In the genomic region with DNA sequence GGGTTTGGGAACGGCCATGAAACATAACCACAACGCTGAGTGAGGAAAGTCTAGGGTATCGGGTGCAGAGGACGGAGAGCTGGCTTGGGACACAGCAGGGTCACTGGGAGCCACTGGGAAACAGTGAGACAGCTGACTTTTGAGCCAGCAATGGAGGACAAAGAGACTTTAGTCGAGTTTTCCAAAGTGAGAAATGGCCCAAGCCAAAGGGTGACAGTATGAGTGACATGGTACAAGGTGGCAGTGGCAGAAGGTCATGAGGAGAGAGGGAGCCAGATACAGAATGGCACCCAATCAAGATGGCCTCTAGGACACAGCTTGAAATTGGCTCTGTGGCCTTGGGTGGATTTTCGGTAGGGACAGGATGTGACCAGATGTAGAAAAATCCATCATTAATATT, we compare ENCODE assay signal across 19 mouse cellular contexts.
A peak's percentile ranks its signal among the peaks of the same experiment; 100 is the strongest.
DNase-seq lines count a peak whose midpoint lies in the region; ATAC-seq and TF ChIP-seq lines count a peak whose summit lies in the region.
"Had no signal": no experiment of that assay in that cellular context is flagged by ENCODE, and none has a peak within 500 bp of the region (broad histone marks: within the 10 kb centered on the region; RNA-seq: fewer than 3 reads in every experiment).

No protein-coding gene starts in this region.

- no peaks in the 10 kb centered on the region for H3K79me2 ChIP-seq in liver, adult 2 months (ENCODE audit: control insufficient read depth, insufficient read depth, low read length)

- peak overlapping the region; percentile 36; the same call in 1 of the 2 replicates for H3K27ac ChIP-seq in embryonic facial prominence, embryonic 13.5 days
- H3K27ac ChIP-seq in embryonic facial prominence, embryonic 10.5 days (replicated peaks) = no peak overlapping the region
- peak overlapping the region; percentile 23; the same call in 1 of the 2 replicates for H3K27ac ChIP-seq in liver, adult 2 months (replicated peaks; ENCODE audit: insufficient read depth, low read depth, low read length)
- H3K27ac ChIP-seq in embryonic facial prominence, embryonic 14.5 days (replicated peaks; ENCODE audit: low read depth, low read length) = peak overlapping the region; percentile 35; the same call in 1 of the 2 replicates
- H3K27ac ChIP-seq: embryonic facial prominence, embryonic 12.5 days had no signal

- no peaks in the 10 kb centered on the region for H3K27me3 ChIP-seq in embryonic facial prominence, embryonic 13.5 days
- H3K27me3 ChIP-seq in embryonic facial prominence, embryonic 10.5 days (replicated peaks; ENCODE audit: low read depth, poor library complexity, severe bottlenecking) = no peaks in the 10 kb centered on the region
- H3K27me3 ChIP-seq in liver, adult 2 months (ENCODE audit: control insufficient read depth, insufficient read depth, low read length) = no peaks in the 10 kb centered on the region
- no peaks in the 10 kb centered on the region for H3K27me3 ChIP-seq in embryonic facial prominence, embryonic 14.5 days (replicated peaks; ENCODE audit: control insufficient read depth, insufficient read depth, low read length)
- H3K27me3 ChIP-seq: CH12.LX; embryonic facial prominence, embryonic 12.5 days; forebrain, embryonic 12.5 days; Patski had no signal

- H3K9me3 ChIP-seq in embryonic facial prominence, embryonic 13.5 days = no peaks in the 10 kb centered on the region
- no peaks in the 10 kb centered on the region for H3K9me3 ChIP-seq in embryonic facial prominence, embryonic 10.5 days
- H3K9me3 ChIP-seq in embryonic facial prominence, embryonic 14.5 days (ENCODE audit: control insufficient read depth, low read length) = no peaks in the 10 kb centered on the region
- H3K9me3 ChIP-seq: embryonic facial prominence, embryonic 12.5 days; forebrain, embryonic 12.5 days had no signal

- TF ChIP-seq CTCF in liver, adult 2 months (IDR thresholded peaks at IDR 0.05; ENCODE audit: low read depth, low read length) = no peak

- no peak overlapping the region for H3K9ac ChIP-seq in embryonic facial prominence, embryonic 13.5 days
- no peak overlapping the region for H3K9ac ChIP-seq in liver, adult 2 months (ENCODE audit: low read depth, low read length)
- no peak overlapping the region for H3K9ac ChIP-seq in embryonic facial prominence, embryonic 14.5 days (ENCODE audit: low read depth, low read length)
- H3K9ac ChIP-seq: embryonic facial prominence, embryonic 12.5 days; forebrain, embryonic 12.5 days; forebrain, postnatal 0 days had no signal

- DNase-seq in embryonic facial prominence, embryonic 10.5 days (ENCODE audit: low spot score) = no peak
- DNase-seq in heart, adult 11 months = peak; percentile 70
- no peak for DNase-seq in heart, postnatal 4 days
- peak; percentile 75 for DNase-seq in liver, adult 2 months (ENCODE audit: extremely low read depth, low read depth, low spot score)
- DNase-seq in liver = no peak
- no peak for DNase-seq in embryonic facial prominence, embryonic 14.5 days (ENCODE audit: low spot score)
- DNase-seq in gastrocnemius, postnatal 10 days = no peak
- DNase-seq: B cell, adult 2 months; embryo, embryonic 11 days; forebrain, postnatal 0 days had no signal

- peaks cover 17% of the 10 kb centered on the region for H3K4me1 ChIP-seq in embryonic facial prominence, embryonic 13.5 days
- peaks cover 15% of the 10 kb centered on the region for H3K4me1 ChIP-seq in embryonic facial prominence, embryonic 10.5 days
- H3K4me1 ChIP-seq in liver, adult 2 months (ENCODE audit: control insufficient read depth, insufficient read depth, low read length) = peaks cover 8% of the 10 kb centered on the region
- H3K4me1 ChIP-seq in embryonic facial prominence, embryonic 14.5 days (ENCODE audit: control insufficient read depth, insufficient read depth, low read length) = peaks cover 11% of the 10 kb centered on the region

- H3K4me3 ChIP-seq in embryonic facial prominence, embryonic 13.5 days = no peak overlapping the region
- H3K4me3 ChIP-seq in embryonic facial prominence, embryonic 10.5 days = no peak overlapping the region
- no peak overlapping the region for H3K4me3 ChIP-seq in liver, adult 2 months (ENCODE audit: insufficient read depth, low read depth, low read length)
- no peak overlapping the region for H3K4me3 ChIP-seq in embryonic facial prominence, embryonic 14.5 days (ENCODE audit: low read depth, low read length)
- H3K4me3 ChIP-seq: embryonic facial prominence, embryonic 12.5 days; forebrain, embryonic 12.5 days had no signal

- H3K4me2 ChIP-seq in embryonic facial prominence, embryonic 13.5 days = no peak overlapping the region
- H3K4me2 ChIP-seq in embryonic facial prominence, embryonic 14.5 days (ENCODE audit: low read depth, low read length) = no peak overlapping the region
- H3K4me2 ChIP-seq: embryonic facial prominence, embryonic 12.5 days; forebrain, embryonic 12.5 days had no signal

- no peaks in the 10 kb centered on the region for H3K36me3 ChIP-seq in embryonic facial prominence, embryonic 13.5 days
- no peaks in the 10 kb centered on the region for H3K36me3 ChIP-seq in embryonic facial prominence, embryonic 10.5 days (replicated peaks)
- no peaks in the 10 kb centered on the region for H3K36me3 ChIP-seq in liver, adult 2 months (ENCODE audit: control insufficient read depth, insufficient read depth, low read length)
- H3K36me3 ChIP-seq in embryonic facial prominence, embryonic 14.5 days (ENCODE audit: control insufficient read depth, insufficient read depth, low read length) = no peaks in the 10 kb centered on the region
- H3K36me3 ChIP-seq: embryonic facial prominence, embryonic 12.5 days; forebrain, embryonic 12.5 days; G1E had no signal

- no peak for TF ChIP-seq POLR2A in liver, adult 2 months (IDR thresholded peaks at IDR 0.05; ENCODE audit: extremely low read depth, insufficient read depth, low read length)

- 75% methylated on average over 6 of the region's 6 CpGs for WGBS in embryonic facial prominence, embryonic 13.5 days
- 88% methylated on average over 6 of the region's 6 CpGs for WGBS in embryonic facial prominence, embryonic 10.5 days
- WGBS in liver, adult 2 months = 52% methylated on average over 6 of the region's 6 CpGs
- 76% methylated on average over 6 of the region's 6 CpGs for WGBS in embryonic facial prominence, embryonic 14.5 days

- no peak for ATAC-seq in embryonic facial prominence, embryonic 13.5 days (ENCODE audit: insufficient number of reproducible peaks, insufficient read depth, low FRiP score, low TSS enrichment, low read depth)
- no peak for ATAC-seq in embryonic facial prominence, embryonic 14.5 days (ENCODE audit: low read depth)
- ATAC-seq: activated CD4-positive, CD25-positive, alpha-beta regulatory T cell, adult 4 months; CD4-positive, CD25-positive, alpha-beta regulatory T cell, adult 4 months; forebrain, embryonic 14.5 days had no signal

Comparison
In these comparisons a context has a peak if more than half of its experiments do, and no peak if none do; other contexts are left out.
1. DNase-seq: peak in heart, adult 11 months (single experiment) and liver, adult 2 months (single experiment); none in embryonic facial prominence, embryonic 10.5 days (single experiment), heart, postnatal 4 days (single experiment), liver (single experiment), embryonic facial prominence, embryonic 14.5 days (single experiment) and gastrocnemius, postnatal 10 days (single experiment).